Mouse (Mus musculus) neural tube, embryonic 14.5 days (tissue): ENCODE measurements around the gene Gm28043. TPM values are rescaled to one million over a fixed set of nuclear protein-coding genes. Genes with fewer than 3 reads are reported as not detected.

Experiments
- ATAC-seq: fragments of 200-750 bp; cut with Nextera tagmentation; 2 replicates; pipeline ENCODE4 v1.8.0; 2017; ENCODE audit warnings: low read depth, mild to moderate bottlenecking, moderate TSS enrichment, moderate library complexity
- H3K27ac ChIP-seq: fragments of 300-500 bp; sonication (generic); 2 replicates; pipeline ENCODE4 v1.5.1; 2014; ENCODE audit warnings: low read depth, mild to moderate bottlenecking, control low read depth, low read length, moderate library complexity, mixed read lengths
- H3K27me3 ChIP-seq: fragments of 300-500 bp; sonication (generic); 2 replicates; pipeline ENCODE4 v1.6.1; 2014; ENCODE audit warnings: low read length; ENCODE audit not compliant: control insufficient read depth, insufficient read depth
- H3K36me3 ChIP-seq: fragments of 300-500 bp; sonication (generic); 2 replicates; pipeline ENCODE4 v1.6.1; 2014; ENCODE audit warnings: low read length, mixed read lengths; ENCODE audit not compliant: control insufficient read depth, insufficient read depth
- H3K4me1 ChIP-seq: fragments of 300-500 bp; sonication (generic); 2 replicates; pipeline ENCODE4 v1.6.1; 2014; ENCODE audit warnings: low read length; ENCODE audit not compliant: control insufficient read depth, insufficient read depth
- H3K4me2 ChIP-seq: fragments of 300-500 bp; sonication (generic); 2 replicates; pipeline ENCODE4 v1.6.1; 2014; ENCODE audit warnings: mild to moderate bottlenecking, low read depth, low read length, control low read depth
- H3K4me3 ChIP-seq: fragments of 300-500 bp; sonication (generic); 2 replicates; pipeline ENCODE4 v1.5.1; 2014; ENCODE audit warnings: low read depth, low read length, control low read depth, mixed read lengths
- H3K9ac ChIP-seq: fragments of 300-500 bp; sonication (generic); replicated peaks from 2 replicates; pipeline ENCODE4 v1.6.1; 2014; ENCODE audit warnings: low read depth, mild to moderate bottlenecking, control low read depth, low read length, mixed read lengths
- H3K9me3 ChIP-seq: fragments of 300-500 bp; sonication (generic); 2 replicates; pipeline ENCODE4 v1.6.1; 2016; ENCODE audit warnings: low read length; ENCODE audit not compliant: control insufficient read depth
- WGBS: fragments of 180-500 bp; shearing (Covaris S2); extraction: QIAGEN DNeasy Blood & Tissue Kit; methylation state at CpG from one replicate; pipeline ENCODE4 v1.1.7; 2014; 5-methylcytosine and 5-hydroxymethylcytosine counted together
- microRNA-seq: library from miRNA; unstranded; fragments of <30 nt; microRNA quantifications from one replicate; pipeline ENCODE4, GENCODE M21; 2016
- polyA plus RNA-seq: library from polyadenylated mRNA; unstranded; fragments of >200 nt; fragmentation: Nextera tagmentation; extraction: Ambion mirVana; gene quantifications from 2 replicates; pipeline ENCODE4 v1.2.1, GENCODE M21; 2014

Gene Gm28043
- polyA plus RNA-seq, 1 experiment from 2014 or later, result 1.7 TPM

GRCm38 (mm10) chr17:29731953-29732325 lies 117.3 kb downstream of the Gm28043 start:
- H3K27me3 ChIP-seq, result no peaks in the 10 kb centered on the region
- peak overlapping the region; percentile 41 for H3K27ac ChIP-seq
- H3K4me2 ChIP-seq, result no peak overlapping the region
- 40% methylated on average over 6 of the region's 6 CpGs for WGBS
- no peak overlapping the region for H3K4me3 ChIP-seq
- no peaks in the 10 kb centered on the region for H3K9me3 ChIP-seq
- no peak overlapping the region for H3K9ac ChIP-seq
- H3K36me3 ChIP-seq, result no peaks in the 10 kb centered on the region
- no peak for ATAC-seq
- H3K4me1 ChIP-seq, result peaks cover 31% of the 10 kb centered on the region

DNA sequence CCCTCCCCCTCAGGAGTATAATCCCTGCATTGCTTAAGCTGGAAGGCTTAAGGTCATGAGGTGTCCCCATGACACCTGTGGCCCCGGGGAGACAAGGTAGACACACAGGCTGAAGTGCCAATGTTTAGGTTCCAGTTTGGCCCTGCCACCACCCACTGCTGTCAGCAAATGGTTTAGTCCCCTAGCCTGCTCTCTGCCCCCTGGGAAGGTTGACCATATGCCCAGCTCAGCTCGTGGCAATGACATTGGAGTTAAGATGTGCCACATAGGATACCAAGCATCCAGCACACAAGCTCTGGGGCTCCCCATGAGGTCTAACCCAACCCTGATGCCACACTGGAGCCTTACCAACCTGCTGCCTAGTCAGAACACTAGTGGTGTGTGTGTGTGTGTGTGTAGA lies 117.8 kb downstream of the Gm28043 start:
- peaks cover 31% of the 10 kb centered on the region for H3K4me1 ChIP-seq
- WGBS, result 69% methylated on average over 2 of the region's 2 CpGs
- no peak overlapping the region for H3K4me2 ChIP-seq
- no peak overlapping the region for H3K4me3 ChIP-seq
- H3K9ac ChIP-seq, result no peak overlapping the region
- ATAC-seq, result no peak
- H3K36me3 ChIP-seq, result no peaks in the 10 kb centered on the region
- H3K9me3 ChIP-seq, result no peaks in the 10 kb centered on the region
- H3K27me3 ChIP-seq, result no peaks in the 10 kb centered on the region
- no peak overlapping the region for H3K27ac ChIP-seq

DNA sequence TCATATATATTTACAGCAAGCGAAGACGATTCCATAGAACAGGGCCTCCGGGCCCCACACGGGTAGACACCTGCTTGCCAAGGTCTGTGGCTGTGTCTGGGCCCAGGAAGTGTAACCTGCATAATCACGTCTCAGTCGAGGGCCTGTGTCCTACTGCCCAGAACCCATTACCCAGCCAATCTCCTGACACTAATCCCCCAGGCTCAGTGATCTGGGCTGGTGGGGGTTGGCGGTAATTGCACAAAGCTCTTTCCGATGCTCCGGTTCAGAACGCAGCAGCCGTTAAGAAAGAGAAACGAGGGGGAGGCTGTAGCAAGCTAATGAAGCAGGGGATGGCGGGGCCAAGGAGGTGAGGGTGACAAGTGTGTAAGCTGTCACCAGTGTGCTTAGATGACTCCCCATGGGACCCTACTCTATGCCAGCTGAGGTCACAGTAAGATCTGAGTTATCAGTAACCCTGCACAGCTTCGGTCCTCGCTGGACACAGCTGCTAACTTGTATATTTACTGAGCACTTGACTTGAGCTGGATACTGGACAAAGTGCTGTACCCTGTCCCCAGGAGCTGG lies 121.9 kb downstream of the Gm28043 start:
- H3K27ac ChIP-seq, result peak overlapping the region; percentile 60
- no peak overlapping the region for H3K4me3 ChIP-seq
- no peaks in the 10 kb centered on the region for H3K9me3 ChIP-seq
- no peak overlapping the region for H3K4me2 ChIP-seq
- H3K36me3 ChIP-seq, result no peaks in the 10 kb centered on the region
- no peak; the same call in 1 of the 2 replicates for ATAC-seq
- peak overlapping the region; percentile 34; the same call in 1 of the 2 replicates for H3K9ac ChIP-seq
- peaks cover 27% of the 10 kb centered on the region for H3K4me1 ChIP-seq
- H3K27me3 ChIP-seq, result no peaks in the 10 kb centered on the region
- WGBS, result 21% methylated on average over 15 of the region's 15 CpGs

- peak; percentile 75 for ATAC-seq
- H3K27ac ChIP-seq, result peak overlapping the region; percentile 34; the same call in 1 of the 2 replicates
- WGBS, result 30% methylated on average over 22 of the region's 22 CpGs
Measured at GRCm38 (mm10) chr17:29737849-29738804, 123.5 kb downstream of the Gm28043 start.

DNA sequence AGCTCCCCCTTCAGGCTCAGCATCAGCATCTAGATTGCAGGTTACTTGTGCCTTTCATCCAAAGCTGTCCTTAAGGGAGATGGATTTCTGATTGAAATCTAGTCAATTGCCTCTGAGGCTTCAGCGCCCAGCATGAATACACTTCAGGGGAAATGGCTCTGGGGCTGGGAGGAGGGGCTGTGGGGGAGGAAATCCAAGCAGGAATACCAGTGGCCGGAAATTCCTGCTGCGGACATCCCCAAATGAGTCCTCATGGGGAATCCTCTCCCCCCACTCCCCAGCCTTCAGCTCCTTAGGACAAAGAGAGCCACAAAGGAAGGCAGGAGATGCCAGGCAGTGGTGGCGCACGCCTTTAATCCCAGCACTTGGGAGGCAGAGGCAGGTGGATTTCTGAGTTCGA lies 132.8 kb downstream of the Gm28043 start:
- Histone ChIP-seq H3K36me3 (no peaks in the 10 kb centered on the region), H3K4me2 (no peak overlapping the region), H3K4me1 (peaks cover 21% of the 10 kb centered on the region; the same call in 1 of the 2 replicates), H3K9ac (no peak overlapping the region), H3K27ac (no peak overlapping the region), H3K4me3 (no peak overlapping the region), H3K9me3 (no peaks in the 10 kb centered on the region), H3K27me3 (no peaks in the 10 kb centered on the region)
- ATAC-seq, result no peak
- 53% methylated on average over 6 of the region's 6 CpGs for WGBS

More at GRCm38 (mm10) chr17:29737849-29738804, 123.5 kb downstream of the Gm28043 start:
- peaks cover 26% of the 10 kb centered on the region for H3K4me1 ChIP-seq
- H3K27me3 ChIP-seq, result no peaks in the 10 kb centered on the region
- H3K4me3 ChIP-seq, result no peak overlapping the region
- H3K9ac ChIP-seq, result no peak overlapping the region
- no peaks in the 10 kb centered on the region for H3K36me3 ChIP-seq
- H3K9me3 ChIP-seq, result no peaks in the 10 kb centered on the region
- no peak overlapping the region; the same call in 1 of the 2 replicates for H3K4me2 ChIP-seq

Small RNA genes within 50 kb of the gene (microRNA-seq; reads per million reads assigned to microRNA genes)
- not detected for gene Mir7667

Other genes with a start within 250 kb of the Gm28043 start
- 7.6 TPM in 2 replicates for gene Pim1, start 124.1 kb upstream of the Gm28043 start, polyA plus RNA-seq
- gene Gm17657, start 65.2 kb upstream of the Gm28043 start, polyA plus RNA-seq, result not detected in 2 replicates
- gene Tbc1d22b, start 65.1 kb upstream of the Gm28043 start, polyA plus RNA-seq, result 25.5 and 26.5 TPM in 2 replicates
- 0.39 and 0.46 TPM in 2 replicates for gene Tmem217, start 62.5 kb upstream of the Gm28043 start, polyA plus RNA-seq
- gene Rnf8, start 86 bp upstream of the Gm28043 start, polyA plus RNA-seq, result 76.8 and 81.4 TPM in 2 replicates
- gene Cmtr1, start 45.7 kb downstream of the Gm28043 start, polyA plus RNA-seq, result 114 and 118 TPM in 2 replicates
- gene Ccdc167, start 102.2 kb downstream of the Gm28043 start, polyA plus RNA-seq, result 9.3 and 12.9 TPM in 2 replicates